In genomic region chr5:88887556-88888412, GRCm38 (mm10) we compare ENCODE assay signal across 8 mouse cellular contexts. TPM values are rescaled to one million over a fixed set of nuclear protein-coding genes. Genes with fewer than 3 reads are reported as not detected.
DNase-seq lines count a peak whose midpoint lies in the region; ATAC-seq lines count a peak whose summit lies in the region.

No protein-coding gene starts in this region.

- H3K4me1 ChIP-seq in heart, embryonic 16.5 days (ENCODE audit: control insufficient read depth, insufficient read depth, low read length): peaks cover 26% of the 10 kb centered on the region
- peaks cover 11% of the 10 kb centered on the region for H3K4me1 ChIP-seq in stomach, embryonic 16.5 days (ENCODE audit: control insufficient read depth, insufficient read depth, low read length)

- H3K27me3 ChIP-seq in heart, embryonic 16.5 days (ENCODE audit: control insufficient read depth, insufficient read depth, low read length): no peaks in the 10 kb centered on the region
- no peaks in the 10 kb centered on the region; the same call in 1 of the 2 replicates for H3K27me3 ChIP-seq in stomach, embryonic 16.5 days (ENCODE audit: control insufficient read depth, insufficient read depth, low read length)

- peak; percentile 15 for DNase-seq in urinary bladder, postnatal 14 days (ENCODE audit: low spot score)
- no peak for DNase-seq in urinary bladder, postnatal 4 days (ENCODE audit: low spot score in 2 of 2)
- peak; percentile 41 for DNase-seq in kidney, postnatal 10 days
- peak; percentile 30 for DNase-seq in lung, postnatal 36 days
- no peak for DNase-seq in layer of hippocampus, adult 9-11 months

- H3K27ac ChIP-seq in heart, embryonic 16.5 days (ENCODE audit: low read length): no peak overlapping the region
- peak overlapping the region; percentile 41; the same call in 1 of the 2 replicates for H3K27ac ChIP-seq in stomach, embryonic 16.5 days (ENCODE audit: low read length)

- H3K9ac ChIP-seq in heart, embryonic 16.5 days (ENCODE audit: low read length): peak overlapping the region; percentile 79
- peak overlapping the region; percentile 87 for H3K9ac ChIP-seq in stomach, embryonic 16.5 days (ENCODE audit: low read length)

- WGBS in heart, embryonic 16.5 days: 2% methylated on average over 29 of the region's 29 CpGs
- 2% methylated on average over 29 of the region's 29 CpGs for WGBS in stomach, embryonic 16.5 days

- no peaks in the 10 kb centered on the region; the same call in 1 of the 2 replicates for H3K36me3 ChIP-seq in heart, embryonic 16.5 days (ENCODE audit: control insufficient read depth, insufficient read depth)
- no peaks in the 10 kb centered on the region for H3K36me3 ChIP-seq in stomach, embryonic 16.5 days (ENCODE audit: control insufficient read depth, insufficient read depth, low read length)

- H3K9me3 ChIP-seq in heart, embryonic 16.5 days (replicated peaks; ENCODE audit: control insufficient read depth, low read length): no peaks in the 10 kb centered on the region
- no peaks in the 10 kb centered on the region for H3K9me3 ChIP-seq in stomach, embryonic 16.5 days (replicated peaks; ENCODE audit: control insufficient read depth, low read length)

- peak overlapping the region; percentile 67 for H3K4me3 ChIP-seq in heart, embryonic 16.5 days (ENCODE audit: low read length)
- peak overlapping the region; percentile 80 for H3K4me3 ChIP-seq in stomach, embryonic 16.5 days (replicated peaks; ENCODE audit: low read length)

- ATAC-seq in common myeloid progenitor, adult 5-6 weeks (replicated peaks; ENCODE audit: low read depth, poor library complexity, severe bottlenecking): 0 out of 2 replicates have a peak, but pooled peaks have one; percentile 23
- ATAC-seq in heart, embryonic 16.5 days (replicated peaks; ENCODE audit: extremely low read depth, insufficient read depth, low FRiP score): peak; percentile 2; the same call in 1 of the 2 replicates
- ATAC-seq in stomach, embryonic 16.5 days (ENCODE audit: insufficient read depth, low FRiP score): peak; percentile 18

- H3K4me2 ChIP-seq in heart, embryonic 16.5 days (ENCODE audit: low read depth, low read length): peak overlapping the region; percentile 75
- peak overlapping the region; percentile 91 for H3K4me2 ChIP-seq in stomach, embryonic 16.5 days (ENCODE audit: low read depth, low read length)

RNA-seq across cellular contexts. Expression of gene Slc4a4, which starts 1.2 kb away (rescaled TPM):
- not detected in 2 replicates for total RNA-seq in common myeloid progenitor, adult 5-6 weeks (2017)
- polyA plus RNA-seq in heart, embryonic 16.5 days (2015; fragmentation: Nextera tagmentation; extraction: Ambion mirVana): 2.8 and 6.7 TPM in 2 replicates
- polyA plus RNA-seq in stomach, embryonic 16.5 days (2015; fragmentation: Nextera tagmentation; extraction: Ambion mirVana): 1.8 and 2.6 TPM in 2 replicates

Comparison
In these comparisons a context has a peak if more than half of its experiments do, and no peak if none do; other contexts are left out.
1. DNase-seq: peak in urinary bladder, postnatal 14 days (single experiment), kidney, postnatal 10 days (single experiment) and lung, postnatal 36 days (single experiment); none in urinary bladder, postnatal 4 days (0 of 2) and layer of hippocampus, adult 9-11 months (single experiment).
2. Peak in every context shown above with its lines, with median percentiles within 50 percentile points of each other: ATAC-seq.